Mouse (Mus musculus): Measurements from ENCODE around the gene Trpm8. TPM values are rescaled to one million over a fixed set of nuclear protein-coding genes. Genes with fewer than 3 reads are reported as not detected.
A peak's percentile ranks its signal among the peaks of the same experiment; 100 is the strongest.

Gene Trpm8
- polyA plus RNA-seq, 1 experiment from 2014 or later = not detected

- H3K9ac ChIP-seq (ENCODE audit: low read depth, low read length) = peak overlapping the region; percentile 76
- no peak for TF ChIP-seq CTCF (IDR thresholded peaks at IDR 0.05; ENCODE audit: low read depth)
- H3K36me3 ChIP-seq (ENCODE audit: control insufficient read depth, insufficient read depth) = peaks cover 24% of the 10 kb centered on the region
- no peaks in the 10 kb centered on the region for H3K9me3 ChIP-seq (ENCODE audit: control insufficient read depth)
- peaks cover 19% of the 10 kb centered on the region for H3K4me1 ChIP-seq (replicated peaks; ENCODE audit: control insufficient read depth, insufficient read depth, low read length)
- H3K27me3 ChIP-seq (replicated peaks; ENCODE audit: control insufficient read depth, insufficient read depth, low read length) = no peaks in the 10 kb centered on the region
- no peak for ATAC-seq
- 64% methylated on average over 18 of the region's 18 CpGs for WGBS
- peak overlapping the region; percentile 79 for H3K4me2 ChIP-seq (replicated peaks; ENCODE audit: low read depth)
- H3K27ac ChIP-seq (ENCODE audit: low read depth, low read length) = peak overlapping the region; percentile 83; the same call in 1 of the 2 replicates
- peak overlapping the region; percentile 72 for H3K4me3 ChIP-seq (ENCODE audit: low read depth, low read length)
These were observed 504 bp downstream of the Trpm8 start for GRCm38 (mm10) chr1:88277818-88278511.

- 30% methylated on average over 9 of the region's 9 CpGs for WGBS
- H3K9me3 ChIP-seq (ENCODE audit: control insufficient read depth) = no peaks in the 10 kb centered on the region
- H3K4me3 ChIP-seq (ENCODE audit: low read depth, low read length) = no peak overlapping the region
- no peak for ATAC-seq
- H3K27me3 ChIP-seq (replicated peaks; ENCODE audit: control insufficient read depth, insufficient read depth, low read length) = no peaks in the 10 kb centered on the region
- H3K4me1 ChIP-seq (replicated peaks; ENCODE audit: control insufficient read depth, insufficient read depth, low read length) = peaks cover 22% of the 10 kb centered on the region
- H3K9ac ChIP-seq (ENCODE audit: low read depth, low read length) = no peak overlapping the region
- H3K27ac ChIP-seq (ENCODE audit: low read depth, low read length) = peak overlapping the region; percentile 1; the same call in 1 of the 2 replicates
- TF ChIP-seq CTCF (IDR thresholded peaks at IDR 0.05; ENCODE audit: low read depth) = no peak
- peak overlapping the region; percentile 35 for H3K4me2 ChIP-seq (replicated peaks; ENCODE audit: low read depth)
- H3K36me3 ChIP-seq (ENCODE audit: control insufficient read depth, insufficient read depth) = peaks cover 10% of the 10 kb centered on the region
These were observed 1.9 kb downstream of the Trpm8 start for GRCm38 (mm10) chr1:88279111-88280005.

- TF ChIP-seq CTCF (IDR thresholded peaks at IDR 0.05; ENCODE audit: low read depth) = no peak
- H3K4me2 ChIP-seq (replicated peaks; ENCODE audit: low read depth) = peak overlapping the region; percentile 35
- peaks cover 2% of the 10 kb centered on the region; the same call in 1 of the 2 replicates for H3K36me3 ChIP-seq (ENCODE audit: control insufficient read depth, insufficient read depth)
- H3K9ac ChIP-seq (ENCODE audit: low read depth, low read length) = no peak overlapping the region
- H3K4me1 ChIP-seq (replicated peaks; ENCODE audit: control insufficient read depth, insufficient read depth, low read length) = peaks cover 22% of the 10 kb centered on the region
- no peak for ATAC-seq
- H3K27ac ChIP-seq (ENCODE audit: low read depth, low read length) = no peak overlapping the region
- H3K27me3 ChIP-seq (replicated peaks; ENCODE audit: control insufficient read depth, insufficient read depth, low read length) = no peaks in the 10 kb centered on the region
- H3K9me3 ChIP-seq (ENCODE audit: control insufficient read depth) = no peaks in the 10 kb centered on the region
- 40% methylated on average over 15 of the region's 15 CpGs for WGBS
- H3K4me3 ChIP-seq (ENCODE audit: low read depth, low read length) = no peak overlapping the region
These were observed 2.7 kb downstream of the Trpm8 start for GRCm38 (mm10) chr1:88280006-88280690.

- Histone ChIP-seq H3K27me3 (replicated peaks; ENCODE audit: control insufficient read depth, insufficient read depth, low read length) (no peaks in the 10 kb centered on the region), H3K9me3 (ENCODE audit: control insufficient read depth) (no peaks in the 10 kb centered on the region), H3K4me2 (replicated peaks; ENCODE audit: low read depth) (no peak overlapping the region), H3K4me3 (ENCODE audit: low read depth, low read length) (no peak overlapping the region), H3K36me3 (ENCODE audit: control insufficient read depth, insufficient read depth) (no peaks in the 10 kb centered on the region), H3K9ac (ENCODE audit: low read depth, low read length) (no peak overlapping the region), H3K27ac (ENCODE audit: low read depth, low read length) (no peak overlapping the region), H3K4me1 (replicated peaks; ENCODE audit: control insufficient read depth, insufficient read depth, low read length) (peaks cover 17% of the 10 kb centered on the region)
- WGBS = 59% methylated on average over 3 of the region's 3 CpGs
- no peak for TF ChIP-seq CTCF (IDR thresholded peaks at IDR 0.05; ENCODE audit: low read depth)
- no peak for ATAC-seq
These were observed 4.8 kb downstream of the Trpm8 start for GRCm38 (mm10) chr1:88282301-88282700.

- no peaks in the 10 kb centered on the region for H3K36me3 ChIP-seq (ENCODE audit: control insufficient read depth, insufficient read depth)
- H3K4me2 ChIP-seq (replicated peaks; ENCODE audit: low read depth) = no peak overlapping the region
- TF ChIP-seq CTCF (IDR thresholded peaks at IDR 0.05; ENCODE audit: low read depth) = no peak
- ATAC-seq = no peak
- H3K9me3 ChIP-seq (ENCODE audit: control insufficient read depth) = 0 out of 2 replicates have a peak, but pooled peaks cover 2% of the 10 kb centered on the region
- no peaks in the 10 kb centered on the region for H3K27me3 ChIP-seq (replicated peaks; ENCODE audit: control insufficient read depth, insufficient read depth, low read length)
- H3K9ac ChIP-seq (ENCODE audit: low read depth, low read length) = no peak overlapping the region
- WGBS = 78% methylated on average over 15 of the region's 15 CpGs
- H3K4me1 ChIP-seq (replicated peaks; ENCODE audit: control insufficient read depth, insufficient read depth, low read length) = peaks cover 14% of the 10 kb centered on the region; the same call in 1 of the 2 replicates
- no peak overlapping the region for H3K27ac ChIP-seq (ENCODE audit: low read depth, low read length)
- no peak overlapping the region for H3K4me3 ChIP-seq (ENCODE audit: low read depth, low read length)
These were observed 6.1 kb downstream of the Trpm8 start for GRCm38 (mm10) chr1:88283376-88284227.
